Mouse (Mus musculus) forebrain, embryonic 16.5 days (tissue): ENCODE measurements around the gene Rhbdf2. TPM values are rescaled to one million over a fixed set of nuclear protein-coding genes. Genes with fewer than 3 reads are reported as not detected.
"Not testable (repeated sequence)": the region's sequence is repeated elsewhere in the genome, so short reads cannot be mapped to it uniquely, and the experiment has no call there.

Source experiments
- ATAC-seq: fragments of 200-750 bp; cut with Nextera tagmentation; 2 replicates; pipeline ENCODE4 v1.8.0; 2017; ENCODE audit warnings: mild to moderate bottlenecking, moderate library complexity
- H3K27ac ChIP-seq: fragments of 300-500 bp; sonication (generic); 2 replicates; pipeline ENCODE4 v1.5.1; 2014; ENCODE audit warnings: low read length, control low read depth
- H3K27me3 ChIP-seq: fragments of 300-500 bp; sonication (generic); replicated peaks from 2 replicates; pipeline ENCODE4 v1.6.1; 2014; ENCODE audit warnings: low read length; ENCODE audit not compliant: control insufficient read depth, insufficient read depth
- H3K36me3 ChIP-seq: fragments of 300-500 bp; sonication (generic); 2 replicates; pipeline ENCODE4 v1.6.1; 2014; ENCODE audit not compliant: control insufficient read depth, insufficient read depth
- H3K4me1 ChIP-seq: fragments of 300-500 bp; sonication (generic); replicated peaks from 2 replicates; pipeline ENCODE4 v1.6.1; 2014; ENCODE audit warnings: low read length; ENCODE audit not compliant: control insufficient read depth, insufficient read depth
- H3K4me2 ChIP-seq: fragments of 300-500 bp; sonication (generic); 2 replicates; pipeline ENCODE4 v1.6.1; 2014; ENCODE audit warnings: mild to moderate bottlenecking, low read length, control low read depth
- H3K4me3 ChIP-seq: fragments of 300-500 bp; sonication (generic); replicated peaks from 2 replicates; pipeline ENCODE4 v1.5.1; 2014; ENCODE audit warnings: mild to moderate bottlenecking, low read length, control low read depth
- H3K9ac ChIP-seq: fragments of 300-500 bp; sonication (generic); replicated peaks from 2 replicates; pipeline ENCODE4 v1.6.1; 2014; ENCODE audit warnings: low read depth, low read length, control low read depth
- H3K9me3 ChIP-seq: fragments of 300-500 bp; sonication (generic); 2 replicates; pipeline ENCODE4 v1.6.1; 2016; ENCODE audit warnings: low read length; ENCODE audit not compliant: control insufficient read depth
- WGBS: fragments of 180-500 bp; shearing (Covaris S2); extraction: QIAGEN DNeasy Blood & Tissue Kit; methylation state at CpG from one replicate; pipeline ENCODE4 v1.1.7; 2014; 5-methylcytosine and 5-hydroxymethylcytosine counted together
- polyA plus RNA-seq: library from polyadenylated mRNA; unstranded; fragments of >200 nt; fragmentation: Nextera tagmentation; extraction: Ambion mirVana; gene quantifications from 2 replicates; pipeline ENCODE4 v1.2.1, GENCODE M21; 2015

Rhbdf2 gene
- polyA plus RNA-seq, 1 experiment from 2014 or later: 1.0 TPM

- H3K9ac ChIP-seq: no peak overlapping the region
- peaks cover 5% of the 10 kb centered on the region for H3K4me1 ChIP-seq
- H3K36me3 ChIP-seq: no peaks in the 10 kb centered on the region
- H3K4me3 ChIP-seq: no peak overlapping the region
- no peaks in the 10 kb centered on the region for H3K9me3 ChIP-seq
- 84% methylated on average over 6 of the region's 6 CpGs for WGBS
- no peak overlapping the region for H3K27ac ChIP-seq
- no peak for ATAC-seq
- H3K4me2 ChIP-seq: no peak overlapping the region
- H3K27me3 ChIP-seq: no peaks in the 10 kb centered on the region
Observed at GRCm38 (mm10) chr11:116613234-116613633, 13.6 kb downstream of the Rhbdf2 start.

- Histone ChIP-seq H3K9me3 (no peaks in the 10 kb centered on the region), H3K4me1 (peaks cover 5% of the 10 kb centered on the region), H3K27me3 (no peaks in the 10 kb centered on the region), H3K27ac (no peak overlapping the region), H3K4me2 (no peak overlapping the region), H3K4me3 (no peak overlapping the region), H3K36me3 (no peaks in the 10 kb centered on the region), H3K9ac (no peak overlapping the region)
- no peak for ATAC-seq
- WGBS: 86% methylated on average over 1 of the region's 1 CpGs
Observed at GRCm38 (mm10) chr11:116612554-116612953, 14.3 kb downstream of the Rhbdf2 start.

GRCm38 (mm10) chr11:116611883-116612282 lies 14.9 kb downstream of the Rhbdf2 start:
- no peak for ATAC-seq
- H3K27ac ChIP-seq: no peak overlapping the region
- WGBS: 92% methylated on average over 9 of the region's 9 CpGs
- no peaks in the 10 kb centered on the region for H3K36me3 ChIP-seq
- no peaks in the 10 kb centered on the region for H3K9me3 ChIP-seq
- H3K4me1 ChIP-seq: peaks cover 5% of the 10 kb centered on the region
- no peak overlapping the region for H3K9ac ChIP-seq
- H3K4me3 ChIP-seq: no peak overlapping the region
- H3K27me3 ChIP-seq: no peaks in the 10 kb centered on the region
- H3K4me2 ChIP-seq: no peak overlapping the region

- H3K27ac ChIP-seq, H3K36me3 ChIP-seq, H3K9me3 ChIP-seq, H3K4me1 ChIP-seq, H3K4me3 ChIP-seq, H3K9ac ChIP-seq, ATAC-seq, H3K4me2 ChIP-seq, H3K27me3 ChIP-seq: not testable (repeated sequence)
- WGBS: 90% methylated on average over 9 of the region's 9 CpGs
Observed at GRCm38 (mm10) chr11:116611168-116611567, 15.7 kb downstream of the Rhbdf2 start.

GRCm38 (mm10) chr11:116609965-116610630 lies 16.7 kb downstream of the Rhbdf2 start:
- Histone ChIP-seq H3K36me3 (no peaks in the 10 kb centered on the region), H3K27ac (no peak overlapping the region), H3K9me3 (no peaks in the 10 kb centered on the region), H3K4me3 (no peak overlapping the region), H3K27me3 (no peaks in the 10 kb centered on the region), H3K4me1 (no peaks in the 10 kb centered on the region), H3K9ac (no peak overlapping the region), H3K4me2 (no peak overlapping the region)
- no peak for ATAC-seq
- WGBS: 92% methylated on average over 15 of the region's 15 CpGs

GRCm38 (mm10) chr11:116607717-116608116 lies 19.1 kb downstream of the Rhbdf2 start:
- Histone ChIP-seq H3K27ac (no peak overlapping the region), H3K4me1 (no peaks in the 10 kb centered on the region), H3K36me3 (no peaks in the 10 kb centered on the region), H3K27me3 (no peaks in the 10 kb centered on the region), H3K4me3 (no peak overlapping the region), H3K4me2 (no peak overlapping the region), H3K9me3 (no peaks in the 10 kb centered on the region), H3K9ac (no peak overlapping the region)
- no peak for ATAC-seq
- WGBS: 93% methylated on average over 3 of the region's 3 CpGs

- ATAC-seq: no peak
- Histone ChIP-seq H3K9me3 (no peaks in the 10 kb centered on the region), H3K4me2 (no peak overlapping the region), H3K9ac (no peak overlapping the region), H3K27me3 (no peaks in the 10 kb centered on the region), H3K27ac (no peak overlapping the region), H3K36me3 (no peaks in the 10 kb centered on the region), H3K4me1 (no peaks in the 10 kb centered on the region), H3K4me3 (no peak overlapping the region)
- WGBS: 92% methylated on average over 12 of the region's 12 CpGs
Observed at GRCm38 (mm10) chr11:116604097-116604496, 22.7 kb downstream of the Rhbdf2 start.

GRCm38 (mm10) chr11:116603339-116603738 lies 23.5 kb downstream of the Rhbdf2 start:
- H3K9me3 ChIP-seq: no peaks in the 10 kb centered on the region

GRCm38 (mm10) chr11:116602043-116602442 lies 24.8 kb downstream of the Rhbdf2 start:
- no peak overlapping the region for H3K27ac ChIP-seq
- H3K4me1 ChIP-seq: peaks cover 4% of the 10 kb centered on the region; the same call in 1 of the 2 replicates
- ATAC-seq: no peak
- H3K4me2 ChIP-seq: no peak overlapping the region
- H3K9me3 ChIP-seq: no peaks in the 10 kb centered on the region
- H3K4me3 ChIP-seq: no peak overlapping the region
- H3K36me3 ChIP-seq: no peaks in the 10 kb centered on the region
- no peak overlapping the region for H3K9ac ChIP-seq
- whole genome bisulfite sequencing: 90% methylated on average over 8 of the region's 8 CpGs
- no peaks in the 10 kb centered on the region for H3K27me3 ChIP-seq

More at GRCm38 (mm10) chr11:116603339-116603738, 23.5 kb downstream of the Rhbdf2 start:
- no peak overlapping the region for H3K27ac ChIP-seq
- no peak overlapping the region for H3K4me3 ChIP-seq
- H3K9ac ChIP-seq: no peak overlapping the region
- H3K36me3 ChIP-seq: no peaks in the 10 kb centered on the region
- peaks cover 2% of the 10 kb centered on the region; the same call in 1 of the 2 replicates for H3K4me1 ChIP-seq
- 92% methylated on average over 10 of the region's 10 CpGs for WGBS
- no peak for ATAC-seq
- H3K4me2 ChIP-seq: no peak overlapping the region
- no peaks in the 10 kb centered on the region for H3K27me3 ChIP-seq

GRCm38 (mm10) chr11:116601166-116601565 lies 25.7 kb downstream of the Rhbdf2 start:
- Histone ChIP-seq H3K4me3 (no peak overlapping the region), H3K27ac (no peak overlapping the region), H3K36me3 (no peaks in the 10 kb centered on the region), H3K4me1 (peaks cover 4% of the 10 kb centered on the region; the same call in 1 of the 2 replicates), H3K9me3 (no peaks in the 10 kb centered on the region), H3K4me2 (no peak overlapping the region), H3K27me3 (no peaks in the 10 kb centered on the region), H3K9ac (no peak overlapping the region)
- no peak for ATAC-seq
- WGBS: 90% methylated on average over 8 of the region's 8 CpGs
